Mouse (Mus musculus): ENCODE measurements around the gene Gm26620.

GRCm38 (mm10) chr1:170862435-170862717, 22.5 kb upstream of the Gm26620 start:
- TF ChIP-seq EP300 (optimal IDR thresholded peaks at IDR 0.05): no peak
- TF ChIP-seq CTCF (IDR thresholded peaks at IDR 0.05; ENCODE audit: low read depth): no peak
